Mouse (Mus musculus) adrenal gland, postnatal 25 days (tissue): ENCODE data around the gene Rps6ka5. TPM values are rescaled to one million over a fixed set of nuclear protein-coding genes. Genes with fewer than 3 reads are reported as not detected.

Experiments
- DNase-seq: peaks from one replicate; pipeline ENCODE4 v3.0.0; 2021; ENCODE audit warnings: mixed read lengths
- total RNA-seq: library from RNA; stranded (reverse); gene quantifications from 2 replicates; pipeline ENCODE4 v1.2.3, GENCODE M21; 2021

Rps6ka5 gene
- total RNA-seq, 1 experiment from 2014 or later: 11.5 TPM

GRCm38 (mm10) chr12:100724606-100725457, 2.0 kb downstream of the Rps6ka5 start:
- peak; percentile 99 for DNase-seq

- no peak for DNase-seq
Measured at GRCm38 (mm10) chr12:100724182-100724581, 2.6 kb downstream of the Rps6ka5 start.

- no peak for DNase-seq
Measured at GRCm38 (mm10) chr12:100720801-100721200, 6.0 kb downstream of the Rps6ka5 start.

- no peak for DNase-seq
Measured at GRCm38 (mm10) chr12:100717446-100717845, 9.3 kb downstream of the Rps6ka5 start.

- DNase-seq: no peak
Measured at GRCm38 (mm10) chr12:100716969-100717368, 9.8 kb downstream of the Rps6ka5 start.

- no peak for DNase-seq
Measured at GRCm38 (mm10) chr12:100711819-100712218, 15.0 kb downstream of the Rps6ka5 start.

GRCm38 (mm10) chr12:100711116-100711691, 15.6 kb downstream of the Rps6ka5 start:
- DNase-seq: no peak

GRCm38 (mm10) chr12:100710432-100710831, 16.4 kb downstream of the Rps6ka5 start:
- DNase-seq: no peak

- DNase-seq: no peak
Measured at GRCm38 (mm10) chr12:100707312-100707711, 19.5 kb downstream of the Rps6ka5 start.

- DNase-seq: no peak
Measured at GRCm38 (mm10) chr12:100705057-100705722, 21.6 kb downstream of the Rps6ka5 start.

GRCm38 (mm10) chr12:100698019-100698418, 28.8 kb downstream of the Rps6ka5 start:
- no peak for DNase-seq

GRCm38 (mm10) chr12:100696621-100697020, 30.2 kb downstream of the Rps6ka5 start:
- no peak for DNase-seq

GRCm38 (mm10) chr12:100695252-100695651, 31.5 kb downstream of the Rps6ka5 start:
- DNase-seq: no peak

GRCm38 (mm10) chr12:100692208-100692607, 34.6 kb downstream of the Rps6ka5 start:
- no peak for DNase-seq

- DNase-seq: no peak
Measured at GRCm38 (mm10) chr12:100690444-100690843, 36.3 kb downstream of the Rps6ka5 start.

GRCm38 (mm10) chr12:100688177-100688576, 38.6 kb downstream of the Rps6ka5 start:
- DNase-seq: no peak

- DNase-seq: no peak
Measured at GRCm38 (mm10) chr12:100687001-100687400, 39.8 kb downstream of the Rps6ka5 start.

GRCm38 (mm10) chr12:100681752-100682151, 45.0 kb downstream of the Rps6ka5 start:
- DNase-seq: no peak

GRCm38 (mm10) chr12:100681241-100681640, 45.5 kb downstream of the Rps6ka5 start:
- DNase-seq: peak; percentile 5

GRCm38 (mm10) chr12:100680676-100681075, 46.1 kb downstream of the Rps6ka5 start:
- DNase-seq: no peak

GRCm38 (mm10) chr12:100670647-100671199, 56.1 kb downstream of the Rps6ka5 start:
- DNase-seq: no peak

GRCm38 (mm10) chr12:100665294-100665693, 61.5 kb downstream of the Rps6ka5 start:
- no peak for DNase-seq

GRCm38 (mm10) chr12:100660076-100660475, 66.7 kb downstream of the Rps6ka5 start:
- DNase-seq: no peak
